8 mouse cellular contexts compared by ENCODE assay signal in the genomic region with DNA sequence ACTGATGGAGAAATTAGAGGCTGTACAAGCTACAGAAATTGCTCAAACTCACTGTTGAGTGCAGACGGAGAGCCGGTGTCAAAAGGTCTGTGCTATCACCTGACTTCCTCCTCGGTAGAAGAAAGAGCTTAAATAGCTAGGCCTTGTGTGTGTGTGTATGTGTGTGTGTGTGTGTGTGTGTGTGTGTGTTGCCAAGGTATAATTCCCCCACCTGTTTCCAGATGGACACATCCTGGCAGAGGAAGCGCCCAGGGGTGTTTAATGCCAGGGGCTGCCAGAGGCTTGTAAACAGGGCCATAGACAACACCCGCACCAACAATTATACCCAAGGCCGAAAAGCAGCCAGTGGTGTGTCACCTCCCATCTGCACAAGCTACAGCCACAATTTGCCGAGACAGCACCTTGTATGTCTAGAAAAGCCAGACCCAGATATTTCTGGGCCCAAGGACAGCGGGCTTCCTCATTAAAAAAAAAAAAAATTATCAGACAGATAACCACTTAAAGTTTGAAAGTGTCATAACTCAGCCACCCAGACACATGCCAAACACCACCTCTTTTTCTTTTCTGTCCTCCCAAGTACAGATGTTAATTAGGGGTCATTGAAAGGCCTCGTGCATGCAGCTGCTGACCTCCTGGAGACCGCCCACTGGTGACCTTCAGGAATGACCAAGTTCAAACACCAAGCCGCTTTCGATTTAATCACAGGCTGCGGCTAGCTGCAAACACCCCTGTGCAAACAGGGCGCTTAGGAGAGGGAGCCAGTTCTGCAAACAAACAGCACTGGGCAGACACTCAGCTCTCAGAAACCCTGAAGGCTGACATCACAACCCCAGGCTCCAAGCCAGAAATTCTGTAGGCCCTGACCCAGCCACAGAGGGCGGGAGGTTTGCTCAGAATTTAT.
DNase-seq lines count a peak whose midpoint lies in the region; ATAC-seq and TF ChIP-seq lines count a peak whose summit lies in the region.

No protein-coding gene starts in this region.

- no peaks in the 10 kb centered on the region for H3K27me3 ChIP-seq in embryonic facial prominence, embryonic 10.5 days (replicated peaks; ENCODE audit: low read depth, poor library complexity, severe bottlenecking)
- H3K27me3 ChIP-seq in intestine, embryonic 15.5 days (replicated peaks) = no peaks in the 10 kb centered on the region
- no peaks in the 10 kb centered on the region for H3K27me3 ChIP-seq in liver, embryonic 12.5 days (replicated peaks)
- H3K27me3 ChIP-seq in stomach, embryonic 15.5 days (replicated peaks) = no peaks in the 10 kb centered on the region
- H3K27me3 ChIP-seq in forebrain, embryonic 10.5 days (ENCODE audit: poor library complexity, severe bottlenecking) = no peaks in the 10 kb centered on the region

- H3K27ac ChIP-seq in layer of hippocampus, adult 2 months = peak overlapping the region; percentile 9
- no peak overlapping the region for H3K27ac ChIP-seq in embryonic facial prominence, embryonic 10.5 days (replicated peaks)
- peak overlapping the region; percentile 54; the same call in 1 of the 2 replicates for H3K27ac ChIP-seq in intestine, embryonic 15.5 days
- H3K27ac ChIP-seq in liver, embryonic 12.5 days = peak overlapping the region; percentile 60; the same call in 1 of the 2 replicates
- H3K27ac ChIP-seq in stomach, embryonic 15.5 days = peak overlapping the region; percentile 67
- no peak overlapping the region for H3K27ac ChIP-seq in forebrain, embryonic 10.5 days

- ATAC-seq in intestine, embryonic 15.5 days = peak; percentile 72
- peak; percentile 63 for ATAC-seq in liver, embryonic 12.5 days
- ATAC-seq in stomach, embryonic 15.5 days (ENCODE audit: insufficient read depth, low FRiP score, low read depth) = peak; percentile 82

- peaks cover 32% of the 10 kb centered on the region for H3K4me1 ChIP-seq in embryonic facial prominence, embryonic 10.5 days
- H3K4me1 ChIP-seq in intestine, embryonic 15.5 days (replicated peaks) = peaks cover 12% of the 10 kb centered on the region
- peaks cover 26% of the 10 kb centered on the region for H3K4me1 ChIP-seq in liver, embryonic 12.5 days
- H3K4me1 ChIP-seq in stomach, embryonic 15.5 days = peaks cover 20% of the 10 kb centered on the region; the same call in 1 of the 2 replicates
- peaks cover 20% of the 10 kb centered on the region for H3K4me1 ChIP-seq in forebrain, embryonic 10.5 days

- H3K4me2 ChIP-seq in intestine, embryonic 15.5 days (replicated peaks) = peak overlapping the region; percentile 28; the same call in 1 of the 2 replicates
- no peak overlapping the region for H3K4me2 ChIP-seq in liver, embryonic 12.5 days
- no peak overlapping the region for H3K4me2 ChIP-seq in stomach, embryonic 15.5 days

- no peak overlapping the region for H3K4me3 ChIP-seq in layer of hippocampus, adult 2 months
- no peak overlapping the region for H3K4me3 ChIP-seq in embryonic facial prominence, embryonic 10.5 days
- no peak overlapping the region for H3K4me3 ChIP-seq in intestine, embryonic 15.5 days (replicated peaks)
- H3K4me3 ChIP-seq in liver, embryonic 12.5 days = no peak overlapping the region
- no peak overlapping the region for H3K4me3 ChIP-seq in stomach, embryonic 15.5 days (replicated peaks)
- H3K4me3 ChIP-seq in forebrain, embryonic 10.5 days = no peak overlapping the region

- WGBS in embryonic facial prominence, embryonic 10.5 days = 62% methylated on average over 15 of the region's 15 CpGs
- WGBS in intestine, embryonic 15.5 days = 44% methylated on average over 15 of the region's 15 CpGs
- 63% methylated on average over 15 of the region's 15 CpGs for WGBS in liver, embryonic 12.5 days (ENCODE audit: insufficient replicate concordance)
- 44% methylated on average over 15 of the region's 15 CpGs for WGBS in stomach, embryonic 15.5 days
- 77% methylated on average over 15 of the region's 15 CpGs for WGBS in forebrain, embryonic 10.5 days

- DNase-seq in layer of hippocampus, adult 2 months (ENCODE audit: low spot score in 2 of 2) = peak in 1 of 2 experiments; percentile 20
- no peak for DNase-seq in layer of hippocampus, postnatal 25 days (ENCODE audit: extremely low spot score in 1 of 2, low spot score in 1 of 2)
- peak; percentile 44 for DNase-seq in embryonic facial prominence, embryonic 10.5 days (ENCODE audit: low spot score)
- no peak for DNase-seq in cerebellum, adult 9-11 months
- no peak for DNase-seq in forebrain, embryonic 10.5 days (ENCODE audit: extremely low spot score, low spot score)

- H3K36me3 ChIP-seq in embryonic facial prominence, embryonic 10.5 days (replicated peaks) = no peaks in the 10 kb centered on the region
- H3K36me3 ChIP-seq in intestine, embryonic 15.5 days = no peaks in the 10 kb centered on the region
- H3K36me3 ChIP-seq in liver, embryonic 12.5 days = no peaks in the 10 kb centered on the region
- H3K36me3 ChIP-seq in stomach, embryonic 15.5 days = no peaks in the 10 kb centered on the region
- H3K36me3 ChIP-seq in forebrain, embryonic 10.5 days (replicated peaks) = no peaks in the 10 kb centered on the region

- TF ChIP-seq CTCF in layer of hippocampus, adult 2 months (conservative IDR thresholded peaks at IDR 0.05) = no peak; the same call in 1 of the 2 replicates

- no peak overlapping the region for H3K9ac ChIP-seq in intestine, embryonic 15.5 days
- no peak overlapping the region for H3K9ac ChIP-seq in liver, embryonic 12.5 days
- H3K9ac ChIP-seq in stomach, embryonic 15.5 days = no peak overlapping the region

- 0 out of 2 replicates have a peak, but pooled peaks cover 3% of the 10 kb centered on the region for H3K9me3 ChIP-seq in embryonic facial prominence, embryonic 10.5 days
- H3K9me3 ChIP-seq in intestine, embryonic 15.5 days = no peaks in the 10 kb centered on the region; the same call in 1 of the 2 replicates
- peaks cover 6% of the 10 kb centered on the region; the same call in 1 of the 2 replicates for H3K9me3 ChIP-seq in liver, embryonic 12.5 days (replicated peaks)
- H3K9me3 ChIP-seq in stomach, embryonic 15.5 days = no peaks in the 10 kb centered on the region
- peaks cover 8% of the 10 kb centered on the region for H3K9me3 ChIP-seq in forebrain, embryonic 10.5 days

Comparison
In these comparisons a context has a peak if more than half of its experiments do, and no peak if none do; other contexts are left out.
1. H3K27ac ChIP-seq: peak in layer of hippocampus, adult 2 months (single experiment), intestine, embryonic 15.5 days (single experiment), liver, embryonic 12.5 days (single experiment) and stomach, embryonic 15.5 days (single experiment); none in embryonic facial prominence, embryonic 10.5 days (single experiment) and forebrain, embryonic 10.5 days (single experiment).
2. Peak in every context shown above with its lines, with median percentiles within 50 percentile points of each other: ATAC-seq.